Comparison of ENCODE assay signal across 9 mouse cellular contexts in the genomic region with DNA sequence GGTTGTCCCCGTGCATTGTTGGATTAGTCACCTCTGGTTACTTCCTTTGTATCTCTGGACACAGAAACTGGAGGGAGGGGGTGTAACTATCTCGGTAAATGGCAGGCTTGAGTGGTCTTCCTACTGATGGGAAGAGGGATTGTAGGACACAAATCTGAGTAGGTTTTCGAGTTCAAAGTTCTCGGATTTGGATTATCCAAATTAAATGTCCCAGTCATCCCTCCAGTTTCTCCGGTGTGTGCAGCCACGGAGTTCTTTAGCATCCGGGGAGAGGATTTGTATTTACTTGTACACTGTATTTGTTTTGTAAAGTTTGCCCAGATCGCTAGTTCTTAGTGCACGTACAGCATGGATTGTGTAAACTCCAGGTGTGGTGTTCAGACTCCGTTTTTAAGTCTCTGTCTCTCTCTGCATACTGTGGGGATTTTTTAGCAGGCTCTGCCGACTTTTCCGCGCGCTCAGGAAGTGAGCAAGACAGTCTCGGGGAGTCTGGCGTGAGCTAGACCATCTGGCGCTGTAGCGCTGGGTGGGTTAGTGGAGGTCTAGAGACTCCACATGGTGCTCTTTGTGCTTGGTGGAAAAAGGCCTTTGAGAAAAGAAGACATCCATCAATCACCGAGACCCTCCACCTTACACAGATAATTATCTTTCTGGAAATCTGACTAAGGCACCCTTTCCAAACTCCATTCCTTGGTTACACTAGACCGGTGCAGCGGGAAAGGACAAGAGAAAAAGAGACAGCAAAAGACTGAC. TPM values are rescaled to one million over a fixed set of nuclear protein-coding genes. Genes with fewer than 3 reads are reported as not detected.
A peak's percentile ranks its signal among the peaks of the same experiment; 100 is the strongest.
DNase-seq lines count a peak whose midpoint lies in the region; ATAC-seq lines count a peak whose summit lies in the region.
"Had no signal": no experiment of that assay in that cellular context is flagged by ENCODE, and none has a peak within 500 bp of the region (broad histone marks: within the 10 kb centered on the region; RNA-seq: fewer than 3 reads in every experiment).

No protein-coding gene starts in this region.

- H3K27me3 ChIP-seq in megakaryocyte, embryonic 14.5 days (replicated peaks): peaks cover 73% of the 10 kb centered on the region
- H3K27me3 ChIP-seq in midbrain, embryonic 13.5 days: peaks cover 70% of the 10 kb centered on the region

- H3K9me3 ChIP-seq in megakaryocyte, embryonic 14.5 days: no peaks in the 10 kb centered on the region; the same call in 1 of the 2 replicates
- H3K9me3 ChIP-seq in midbrain, embryonic 13.5 days: no peaks in the 10 kb centered on the region

- peak overlapping the region; percentile 91 for H3K4me3 ChIP-seq in megakaryocyte, embryonic 14.5 days (replicated peaks)
- H3K4me3 ChIP-seq in midbrain, embryonic 13.5 days (replicated peaks): peak overlapping the region; percentile 52

- peaks cover 30% of the 10 kb centered on the region for H3K4me1 ChIP-seq in megakaryocyte, embryonic 14.5 days
- peaks cover 29% of the 10 kb centered on the region for H3K4me1 ChIP-seq in midbrain, embryonic 13.5 days (replicated peaks)

- no peaks in the 10 kb centered on the region for H3K36me3 ChIP-seq in megakaryocyte, embryonic 14.5 days (replicated peaks; ENCODE audit: low read length)
- no peaks in the 10 kb centered on the region for H3K36me3 ChIP-seq in midbrain, embryonic 13.5 days

- no peak for ATAC-seq in megakaryocyte, adult 5-6 weeks (ENCODE audit: poor library complexity, severe bottlenecking)
- no peak for ATAC-seq in midbrain, embryonic 13.5 days

- WGBS in midbrain, embryonic 13.5 days: under 1% methylated on average over 21 of the region's 21 CpGs

- intact Hi-C loops in heart, postnatal 14 days (cut with DNase I): loop anchor here (10.0 kb wide), 1 partner anchor 761 kb away; a partner anchor contains a TSS
- intact Hi-C loops in left cerebral cortex, postnatal 10 days (cut with DNase I): loop anchor here (5.0 kb wide), 1 partner anchor 604 kb away; a partner anchor contains a TSS

- peak; percentile 19 for DNase-seq in embryo, embryonic 11.5 days (ENCODE audit: low read depth, low spot score)
- DNase-seq in heart, postnatal 14 days: peak; percentile 35 to 45
- peak; percentile 30 to 49 for DNase-seq in left cerebral cortex, postnatal 10 days (ENCODE audit: extremely low spot score in 1 of 2, low spot score in 2 of 2)
- peak; percentile 11 for DNase-seq in telencephalon, adult 2 months (ENCODE audit: low read depth, low spot score)
- DNase-seq in spleen, adult 12 weeks (ENCODE audit: low spot score): no peak

- H3K4me2 ChIP-seq in midbrain, embryonic 13.5 days (replicated peaks): peak overlapping the region; percentile 85

- 0 out of 2 replicates have a peak overlapping the region, but pooled peaks have one; percentile 32 for H3K9ac ChIP-seq in midbrain, embryonic 13.5 days (replicated peaks)

- no peak overlapping the region for H3K27ac ChIP-seq in midbrain, embryonic 13.5 days

RNA-seq across cellular contexts. Expression of a gene that starts 1.0 kb away (rescaled TPM):
- polyA plus RNA-seq in megakaryocyte, embryonic 14.5 days (2012; ENCODE audit: insufficient read depth, low replicate concordance): not detected in 2 replicates
- total RNA-seq in megakaryocyte, adult 5-6 weeks (2015): not detected in 2 replicates
- total RNA-seq in megakaryocyte, adult 5-6 weeks (2017): not detected in 2 replicates
- 1 to 10 TPM; 5.1 to 5.8 TPM for total RNA-seq in heart, postnatal 14 days (2021)
- 1 to 10 TPM; 5.0 to 5.4 TPM for total RNA-seq in left cerebral cortex, postnatal 10 days (2021)
- polyA plus RNA-seq in midbrain, embryonic 13.5 days (2015; fragmentation: Nextera tagmentation; extraction: Ambion mirVana): 3.3 and 3.6 TPM in 2 replicates
- total RNA-seq: neutrophil, adult 5-6 weeks had no signal

RNA-seq across cellular contexts. Expression of a gene that starts 40.5 kb away (rescaled TPM):
- polyA plus RNA-seq in megakaryocyte, embryonic 14.5 days (2012; ENCODE audit: insufficient read depth, low replicate concordance): 2.1 and 8.1 TPM in 2 replicates
- 31.3 and 36.2 TPM in 2 replicates for total RNA-seq in megakaryocyte, adult 5-6 weeks (2015)
- 19.7 and 21.9 TPM in 2 replicates for total RNA-seq in megakaryocyte, adult 5-6 weeks (2017)
- total RNA-seq in heart, postnatal 14 days (2021): 1 to 10 TPM; 6.4 TPM
- 100 to 1,000 TPM in 1 of 2 experiments, 10 to 100 TPM in 1; 98.2 to 106 TPM for total RNA-seq in left cerebral cortex, postnatal 10 days (2021)
- 11.3 and 11.9 TPM in 2 replicates for polyA plus RNA-seq in midbrain, embryonic 13.5 days (2015; fragmentation: Nextera tagmentation; extraction: Ambion mirVana)

Comparison
In these comparisons a context has a peak if more than half of its experiments do, and no peak if none do; other contexts are left out.
1. RNA of a gene that starts 1.0 kb away (total RNA-seq): 5.1 to 5.8 TPM in heart, postnatal 14 days and 5.0 to 5.4 TPM in left cerebral cortex, postnatal 10 days; not detected in megakaryocyte, adult 5-6 weeks; every median in the first group is over 4 times any median in the second.